Mouse (Mus musculus): ENCODE results near the gene Ang2.
"Not testable (repeated sequence)": the region's sequence is repeated elsewhere in the genome, so short reads cannot be mapped to it uniquely, and the experiment has no call there.

Ang2 gene

DNA sequence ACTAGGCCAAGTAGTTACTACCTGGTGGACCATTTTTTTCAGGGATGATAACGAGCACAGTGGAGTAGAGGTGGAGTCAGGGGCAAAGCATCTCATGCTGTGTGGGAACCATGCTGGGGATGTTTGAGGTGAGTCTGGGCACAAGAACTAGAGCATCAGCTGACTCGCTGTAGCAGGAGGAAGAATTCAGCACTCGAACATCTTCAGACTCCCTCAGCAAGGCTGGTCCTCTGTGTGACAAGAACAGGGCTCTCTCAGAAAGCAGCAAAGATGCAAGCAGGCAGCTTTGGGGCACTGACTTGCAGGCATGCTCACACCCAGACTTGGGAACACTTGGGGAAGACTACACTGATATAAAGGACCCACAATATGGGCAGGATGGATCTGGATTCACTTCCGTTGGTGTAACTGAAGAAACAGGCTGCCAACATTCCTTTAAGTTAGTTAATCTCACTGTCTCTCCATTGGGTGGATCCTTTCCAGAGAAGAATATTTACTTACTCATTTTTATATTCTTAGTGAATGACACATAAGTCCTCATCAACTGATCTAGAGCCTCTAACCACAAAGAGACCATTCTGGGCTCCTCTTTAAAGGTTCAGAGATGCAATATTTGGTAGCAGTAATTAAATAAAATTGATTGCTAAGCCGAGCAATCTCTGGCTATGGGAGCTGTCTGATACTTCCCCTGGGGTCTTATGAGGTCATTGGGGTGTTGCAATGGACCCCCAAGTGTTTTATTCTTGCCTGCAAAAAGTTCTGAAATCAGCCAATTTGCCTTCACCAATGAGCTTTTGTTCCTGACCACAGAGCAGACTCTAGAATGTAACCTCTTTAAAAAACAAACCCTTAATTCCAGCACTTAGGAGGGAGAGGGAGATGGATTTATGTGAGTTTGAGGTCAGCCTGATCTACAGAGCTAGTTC, at the start of gene Ang2:
Gene Ang2, minus strand, starts transcription at position 51 of the 926 bp plus-strand sequence.
- no peak for DNase-seq (ENCODE audit: low spot score)

DNA sequence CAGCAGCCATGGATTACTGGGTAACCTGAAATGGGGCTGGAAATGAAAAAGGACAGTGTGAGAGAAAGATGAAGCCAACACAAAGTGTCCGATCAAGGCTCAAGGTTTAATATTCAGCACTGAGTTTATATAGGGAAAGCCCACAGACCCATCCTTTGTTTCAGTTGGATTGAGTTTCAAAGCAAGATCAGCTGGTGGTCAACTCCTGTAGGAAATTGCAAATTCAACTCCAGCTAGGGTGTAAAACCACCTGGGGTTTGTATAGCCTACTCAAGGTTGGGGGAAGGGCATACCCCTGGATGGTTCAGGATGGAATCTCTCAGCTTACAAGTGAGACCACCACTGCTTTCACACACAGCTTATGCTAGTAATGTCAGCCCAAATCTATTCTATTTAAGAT, 48.8 kb upstream of the Ang2 start:
- DNase-seq (ENCODE audit: low spot score): no peak

DNA sequence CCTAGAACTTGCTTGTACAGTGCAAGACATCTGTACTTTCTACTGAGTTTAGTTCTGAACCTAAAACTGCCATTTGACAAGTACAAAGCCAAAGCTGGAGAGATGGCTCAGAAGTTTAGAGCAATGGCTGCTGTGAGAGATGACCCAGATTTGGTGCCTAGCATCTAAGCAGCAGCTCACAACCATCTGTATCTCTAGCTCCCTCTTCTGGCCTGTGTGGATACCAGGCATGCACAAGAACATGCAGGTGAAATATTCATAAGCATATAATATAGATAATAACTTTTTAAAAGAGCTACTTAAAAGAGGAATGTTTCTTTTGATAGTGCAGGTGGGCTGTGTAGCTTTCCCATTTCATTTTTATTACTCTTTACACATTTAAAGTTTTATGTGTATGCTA, 42.0 kb upstream of the Ang2 start:
- peak; percentile 66 for DNase-seq (ENCODE audit: low spot score)

DNA sequence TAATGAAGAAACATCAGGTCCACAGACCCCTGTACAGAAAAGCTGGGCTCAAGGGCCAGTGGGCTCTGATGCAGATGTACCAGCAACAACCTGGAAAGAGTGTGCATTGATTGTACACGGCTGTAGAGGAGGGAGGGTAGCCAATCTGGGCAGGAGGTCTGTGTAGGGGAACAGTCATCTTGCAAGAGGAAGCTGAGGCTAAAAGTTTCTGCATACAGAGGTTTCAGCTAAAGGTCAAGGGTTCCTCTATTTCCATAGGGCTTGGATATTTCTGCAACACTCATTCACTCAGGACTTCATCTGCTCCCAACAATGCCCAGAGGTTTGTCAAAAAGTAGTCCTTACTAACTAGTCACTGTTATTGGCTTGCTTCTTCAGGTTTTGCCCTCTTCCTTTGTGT, 38.5 kb upstream of the Ang2 start:
- DNase-seq (ENCODE audit: low spot score): not testable (repeated sequence)

DNA sequence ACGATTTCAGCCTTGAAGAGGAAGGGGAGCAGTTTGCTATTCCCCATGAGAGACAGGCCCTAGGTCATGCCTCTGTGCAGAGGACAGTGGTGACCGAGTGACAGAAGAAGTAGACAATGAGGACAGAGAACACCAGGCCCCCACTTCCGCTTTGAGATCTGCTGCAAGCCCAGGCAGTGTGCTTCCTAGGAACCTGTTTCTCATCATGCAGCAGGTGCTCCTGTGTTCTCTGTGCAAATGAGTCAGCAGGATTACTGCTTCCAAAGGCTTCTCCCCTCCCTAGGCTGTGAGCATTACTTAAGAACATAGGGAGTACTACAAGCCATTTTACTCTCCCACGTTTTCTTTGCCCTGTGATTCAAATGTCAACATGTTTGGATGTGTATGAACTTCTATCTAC, 30.7 kb upstream of the Ang2 start:
- not testable (repeated sequence) for DNase-seq (ENCODE audit: low spot score)

DNA sequence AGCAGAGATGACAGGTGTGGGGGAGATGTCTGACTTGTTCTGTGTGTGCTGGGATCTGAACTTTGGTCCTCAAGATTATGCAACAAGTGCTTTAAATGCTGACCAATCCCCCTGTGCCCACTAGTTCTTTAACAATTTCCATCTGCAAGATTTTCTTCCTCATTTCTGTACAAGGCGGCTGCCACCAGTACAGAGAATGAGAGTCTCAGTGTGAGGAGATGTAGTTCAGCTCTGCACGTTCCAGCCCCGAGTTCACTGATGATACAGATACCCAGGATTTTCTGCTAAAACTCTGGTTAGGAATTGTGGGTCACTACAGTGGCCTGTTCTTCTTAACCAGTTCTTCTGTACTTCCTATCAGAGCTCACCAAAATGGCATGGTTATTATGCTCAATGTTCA, 21.1 kb upstream of the Ang2 start:
- not testable (repeated sequence) for DNase-seq (ENCODE audit: low spot score)

DNA sequence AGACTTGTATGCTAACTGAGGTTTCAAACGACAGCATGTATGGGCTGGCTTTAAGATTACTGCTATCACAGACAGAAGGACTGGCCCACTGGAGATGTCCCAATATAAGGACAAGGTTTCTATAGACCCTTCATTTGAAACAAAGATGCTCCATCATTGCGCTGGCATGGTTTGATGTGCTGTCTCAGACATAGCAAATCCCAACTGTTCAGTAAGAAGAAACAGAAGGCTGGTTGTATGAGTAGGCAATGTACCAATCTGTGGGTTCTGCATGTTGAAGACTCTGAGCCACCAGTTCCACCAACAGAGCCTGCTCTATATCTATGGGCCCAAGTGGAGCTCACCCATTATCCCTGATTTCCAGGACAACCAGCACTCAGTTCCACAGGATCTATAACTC, 4.2 kb upstream of the Ang2 start, which contains the start of gene Ear14:
Gene Ear14, plus strand, starts transcription at position 277 of the 400 bp plus-strand sequence.
- DNase-seq (ENCODE audit: low spot score): peak; percentile 38

DNA sequence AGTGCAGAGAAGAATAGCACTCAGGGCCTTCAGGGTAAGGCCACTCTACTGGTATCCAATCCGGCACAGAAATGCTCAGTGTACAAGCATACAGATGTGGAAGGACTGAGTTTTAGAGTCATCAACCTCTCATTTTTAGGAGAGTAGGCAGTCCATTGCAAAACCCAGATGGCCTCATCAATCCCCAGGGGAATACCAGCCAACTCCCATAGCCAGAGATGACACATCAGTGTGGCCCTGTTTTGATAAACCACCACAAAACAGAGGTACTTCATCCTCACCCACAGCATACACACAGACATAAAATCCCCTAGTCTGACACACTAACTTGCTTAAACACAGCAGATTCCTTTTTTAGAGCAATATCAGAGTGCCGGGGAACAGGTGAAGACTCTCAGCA, 1.5 kb upstream of the Ang2 start:
- no peak for DNase-seq (ENCODE audit: low spot score)

DNA sequence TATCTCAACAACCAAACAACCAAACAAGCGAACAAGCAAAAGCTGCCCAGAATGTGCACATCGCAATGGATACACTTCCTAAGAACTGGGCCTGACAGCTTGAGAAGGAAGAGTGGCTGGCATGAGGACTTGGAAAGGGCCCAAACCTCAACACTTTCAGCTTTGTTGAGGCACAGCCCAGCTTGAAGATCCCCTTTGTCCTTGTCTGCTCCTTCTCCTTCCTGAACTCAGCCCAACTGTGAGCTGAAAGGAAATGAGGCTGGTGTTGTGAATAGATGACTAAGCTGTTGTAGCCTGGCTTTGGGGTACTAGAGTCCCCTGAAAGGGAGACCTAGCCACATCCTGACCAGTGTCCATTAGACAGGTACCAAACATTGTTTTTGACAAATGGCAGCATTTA, 1.1 kb upstream of the Ang2 start:
- peak; percentile 16 for DNase-seq (ENCODE audit: low spot score)

DNA sequence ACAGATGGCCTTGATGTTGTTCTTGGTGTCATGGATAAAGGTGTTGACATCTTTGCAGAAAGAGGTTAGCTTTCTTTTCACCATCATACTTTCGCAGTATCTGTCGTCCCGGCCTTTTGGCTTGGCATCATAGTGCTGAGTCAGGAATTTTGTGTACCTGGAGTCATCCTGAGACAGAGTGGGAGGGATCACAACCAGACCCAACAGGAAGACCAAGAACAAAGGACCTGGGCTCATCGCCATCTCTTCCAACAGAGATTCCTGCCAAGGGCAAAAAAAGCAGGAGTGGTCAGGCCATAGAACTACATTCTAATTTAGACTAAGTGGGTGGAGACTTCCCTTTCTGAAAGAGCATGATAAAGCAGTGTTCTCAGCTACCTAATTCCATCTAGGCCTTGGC, 3.3 kb downstream of the Ang2 start:
- no peak for DNase-seq (ENCODE audit: low spot score)

DNA sequence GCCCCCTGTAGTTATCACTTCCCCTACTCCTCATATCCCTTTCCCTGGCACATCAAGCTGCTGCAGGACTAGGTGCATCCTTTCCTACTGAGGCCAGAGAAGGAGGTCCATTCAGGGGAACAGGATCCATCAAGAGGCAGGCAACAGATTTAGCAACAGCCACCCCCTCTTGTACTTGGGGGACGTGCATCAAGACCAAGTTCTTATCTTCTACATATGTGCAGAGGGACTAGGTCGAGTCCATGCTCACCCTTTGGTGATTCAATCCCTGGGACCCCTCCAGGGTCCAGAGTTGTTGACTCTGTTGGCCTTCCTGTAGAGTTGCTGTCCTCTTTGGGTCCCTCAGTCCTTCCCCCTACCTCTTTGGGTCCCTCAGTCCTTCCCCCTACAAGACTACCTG, 17.9 kb downstream of the Ang2 start:
- not testable (repeated sequence) for DNase-seq (ENCODE audit: low spot score)

DNA sequence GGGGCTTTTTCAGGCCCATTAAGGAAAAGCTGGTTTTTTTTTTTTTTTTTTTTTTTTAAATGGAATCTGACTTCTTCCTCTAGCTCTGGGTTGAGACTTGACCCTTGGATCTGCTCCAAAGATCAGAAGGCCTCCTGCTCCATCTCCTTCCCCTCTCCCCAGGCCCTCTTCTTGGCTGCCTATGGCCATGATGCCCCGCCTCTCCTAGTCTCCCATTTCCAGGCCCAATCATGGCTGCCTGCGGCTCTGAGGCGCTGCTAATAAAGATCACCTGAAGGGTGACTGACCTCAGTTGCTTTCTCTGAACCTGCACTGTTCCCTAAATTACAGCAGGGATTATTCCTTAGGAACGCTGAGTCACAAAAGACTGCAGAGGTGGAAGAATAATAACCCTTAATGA, 25.1 kb downstream of the Ang2 start:
- no peak for DNase-seq (ENCODE audit: low spot score)

DNA sequence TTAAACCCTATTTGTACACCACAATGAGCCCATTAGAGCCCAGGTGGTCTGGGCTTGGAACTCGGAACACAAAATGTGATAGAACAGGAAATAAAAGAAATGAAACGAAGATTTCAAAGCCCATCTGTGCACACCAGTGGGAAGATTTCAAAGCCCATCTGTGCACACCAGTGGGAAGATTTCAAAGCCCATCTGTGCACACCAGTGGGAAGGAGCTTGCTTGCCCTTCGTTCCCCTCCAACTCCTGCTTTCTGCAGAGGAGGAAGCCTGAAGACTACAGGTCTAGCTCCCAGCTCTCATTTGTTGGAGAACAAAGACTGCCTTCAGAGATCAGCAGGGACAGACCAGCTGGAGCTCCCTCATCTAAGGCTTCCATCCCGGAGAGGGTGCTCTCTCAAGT, 26.0 kb downstream of the Ang2 start:
- DNase-seq (ENCODE audit: low spot score): peak; percentile 46

DNA sequence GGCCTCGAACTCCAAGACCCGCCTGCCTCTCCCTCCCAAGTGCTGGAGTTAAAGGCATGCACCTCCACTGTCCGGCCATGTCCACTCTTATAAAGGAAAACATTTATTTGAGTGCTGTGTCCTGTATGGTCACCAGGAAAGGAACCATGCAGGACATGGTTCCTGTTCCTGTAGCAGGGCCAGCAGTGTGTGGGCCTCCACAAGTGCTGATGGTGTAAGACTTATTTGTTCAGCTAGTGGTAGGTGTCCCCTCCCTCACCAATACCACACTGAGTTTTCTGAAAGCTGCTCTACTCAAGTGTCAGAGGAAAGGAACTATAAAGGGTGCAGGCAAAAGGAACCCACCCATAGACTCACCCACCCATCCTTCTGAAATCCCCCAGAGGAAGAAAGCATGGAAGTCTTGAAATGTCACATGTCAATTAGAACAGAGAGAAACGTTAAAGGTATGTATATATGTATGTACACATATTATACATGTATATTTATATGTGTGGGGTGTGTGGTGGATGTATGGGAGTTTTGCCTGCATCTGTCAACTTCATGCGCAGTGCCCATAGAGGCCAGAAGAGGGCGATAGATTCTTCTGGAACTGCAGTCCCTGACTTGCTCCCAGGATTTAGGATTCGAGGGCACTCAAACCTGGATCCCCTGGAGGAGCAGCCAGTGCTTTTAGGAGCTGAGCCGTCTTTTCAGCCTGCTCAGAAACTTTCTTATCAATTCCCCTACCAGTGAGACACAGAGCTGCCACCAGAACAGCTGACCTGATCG, 26.7 kb downstream of the Ang2 start:
- DNase-seq (ENCODE audit: low spot score): peak; percentile 33

DNA sequence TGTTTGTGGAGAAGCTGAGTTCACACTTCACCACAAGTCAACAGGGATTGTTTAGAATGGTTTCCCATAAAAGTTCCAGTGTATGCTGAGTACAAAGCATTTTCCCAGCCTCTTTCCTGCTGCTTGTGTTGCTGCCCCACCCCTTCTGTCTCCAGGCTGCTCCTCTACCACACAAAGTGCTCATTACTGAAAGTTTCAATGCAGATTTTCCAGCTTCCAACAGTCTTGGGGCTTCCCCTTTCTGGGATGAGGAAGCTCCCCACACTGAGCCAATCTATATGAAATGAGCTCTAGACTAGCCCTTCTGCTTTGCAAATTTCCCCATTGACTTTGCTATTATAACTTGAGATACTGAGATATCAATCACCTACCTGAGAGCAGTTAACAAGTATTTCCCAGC, 32.9 kb downstream of the Ang2 start:
- DNase-seq (ENCODE audit: low spot score): no peak

DNA sequence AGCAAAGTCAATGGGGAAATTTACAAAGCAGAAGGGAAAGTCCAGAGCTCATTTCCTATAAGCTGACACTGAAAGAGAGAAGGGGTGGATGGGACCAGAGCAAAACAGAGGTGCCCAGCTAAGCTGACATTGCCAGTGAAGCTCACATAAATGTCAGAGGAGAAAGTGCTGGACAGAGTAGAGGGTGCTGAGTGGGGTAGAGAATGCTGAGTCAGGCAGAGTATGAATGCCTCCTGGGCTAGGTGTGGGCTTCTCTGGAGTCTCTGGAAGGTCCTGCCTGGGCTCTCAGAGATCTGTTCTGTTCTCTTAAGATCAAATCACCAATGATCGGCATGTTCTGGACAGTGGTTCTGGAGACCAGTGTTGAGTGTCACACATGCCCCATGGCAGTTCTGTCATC, 33.5 kb downstream of the Ang2 start:
- no peak for DNase-seq (ENCODE audit: low spot score)

DNA sequence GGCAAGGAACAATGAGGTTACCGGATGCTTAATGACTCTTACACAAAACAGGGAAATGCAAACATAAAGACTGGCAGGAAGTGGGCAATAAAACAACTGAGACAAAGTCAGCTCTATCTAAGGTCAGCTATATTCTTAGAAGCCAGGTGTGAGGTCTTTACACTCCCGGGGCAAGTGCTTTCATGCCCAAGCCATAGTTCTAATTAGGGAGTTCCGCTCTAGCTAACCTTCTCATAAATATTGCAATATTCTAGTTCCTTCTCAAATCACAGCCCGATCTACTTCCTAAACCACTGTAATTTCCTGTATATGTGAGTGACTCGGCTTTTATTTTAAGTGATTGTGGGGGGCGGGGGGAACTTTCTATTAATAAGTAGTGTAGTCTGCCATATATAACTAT, 35.6 kb downstream of the Ang2 start:
- DNase-seq (ENCODE audit: low spot score): not testable (repeated sequence)

DNA sequence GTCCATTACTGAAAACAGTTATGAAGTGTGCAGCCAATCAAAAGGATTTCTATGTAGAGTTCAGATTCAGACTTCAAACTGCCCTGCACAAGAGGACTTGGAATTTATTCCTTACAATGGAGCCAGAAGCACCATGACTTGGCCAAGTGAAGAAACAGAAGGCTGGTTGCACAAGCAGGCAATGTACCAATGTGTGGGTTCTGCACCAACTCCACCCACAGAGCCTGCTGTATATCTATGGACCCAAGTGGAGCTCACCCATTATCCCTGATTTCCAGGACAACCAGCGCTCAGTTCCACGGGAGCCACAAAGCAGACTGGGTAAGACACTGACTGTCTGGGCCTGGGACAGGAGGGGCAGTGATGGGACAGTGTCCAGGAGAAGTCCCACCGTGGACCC, 37.0 kb downstream of the Ang2 start, which contains the start of gene Rnase2b:
Gene Rnase2b, plus strand, starts transcription at position 285 of the 400 bp plus-strand sequence.
- DNase-seq (ENCODE audit: low spot score): peak; percentile 59

DNA sequence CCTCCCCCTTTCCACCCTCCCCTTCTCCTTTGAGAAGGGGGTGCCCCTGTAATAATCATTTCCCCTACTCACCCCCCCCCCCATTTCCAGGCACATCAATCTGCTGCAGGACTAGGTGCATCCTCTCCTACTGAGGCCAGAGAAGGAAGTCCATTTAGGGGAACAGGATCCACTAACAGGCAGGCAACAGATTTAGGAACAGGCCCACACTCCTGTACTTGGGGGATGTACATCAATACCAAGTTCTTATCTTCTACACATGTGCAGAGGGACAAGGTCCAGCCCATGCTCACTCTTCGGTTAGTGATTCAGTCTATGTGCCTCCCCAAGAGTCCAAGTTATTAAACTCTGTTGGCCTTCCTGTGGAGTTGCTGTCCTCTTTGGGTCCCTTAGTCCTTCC, 41.9 kb downstream of the Ang2 start:
- DNase-seq (ENCODE audit: low spot score): no peak

DNA sequence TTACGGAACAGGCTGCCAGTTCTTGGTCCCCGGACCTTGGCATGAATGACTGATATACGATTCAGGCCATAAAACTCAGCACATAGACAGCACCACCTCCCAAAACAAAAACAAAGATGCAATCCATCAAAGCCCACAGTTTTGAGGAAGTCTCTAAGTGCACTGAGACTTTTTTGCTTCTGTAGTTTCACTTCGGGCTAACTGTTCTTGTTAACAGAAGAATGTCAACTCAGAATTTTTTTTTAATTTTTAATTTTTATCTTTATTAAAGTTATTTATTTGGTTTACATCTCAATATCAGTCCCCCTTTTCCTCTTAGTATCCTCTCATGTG, 42.2 kb downstream of the Ang2 start:
- DNase-seq (ENCODE audit: low spot score): no peak

DNA sequence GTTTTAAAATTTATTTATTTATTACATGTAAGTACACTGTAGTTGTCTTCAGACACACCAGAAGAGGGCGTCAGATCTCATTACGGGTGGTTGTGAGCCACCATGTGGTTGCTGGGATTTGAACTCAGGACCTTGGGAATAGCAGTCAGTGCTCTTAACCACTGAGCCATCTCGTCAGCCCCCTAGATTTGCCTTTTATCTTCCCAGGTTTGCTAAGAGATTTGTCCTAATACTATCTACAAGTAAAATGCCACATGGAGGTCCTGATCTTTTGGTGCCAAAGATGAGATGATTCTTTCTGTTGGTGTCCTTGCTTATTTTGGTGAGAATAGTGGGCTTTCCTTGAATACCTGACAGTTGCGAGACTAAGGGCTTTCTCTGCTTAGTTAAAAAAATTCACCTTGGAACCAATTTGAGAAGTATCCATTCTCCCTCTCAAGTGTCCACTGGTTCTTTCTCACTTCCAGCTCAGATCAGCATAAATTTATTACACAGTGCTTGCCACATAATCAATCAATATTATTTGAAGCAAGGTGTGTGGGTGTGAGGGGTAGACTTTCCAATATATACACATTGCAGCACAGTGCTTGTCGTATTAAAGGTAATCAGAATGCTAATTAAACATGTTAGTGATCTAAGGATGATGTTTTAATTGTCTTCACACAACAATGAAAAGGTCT, 42.8 kb downstream of the Ang2 start:
- DNase-seq (ENCODE audit: low spot score): no peak

DNA sequence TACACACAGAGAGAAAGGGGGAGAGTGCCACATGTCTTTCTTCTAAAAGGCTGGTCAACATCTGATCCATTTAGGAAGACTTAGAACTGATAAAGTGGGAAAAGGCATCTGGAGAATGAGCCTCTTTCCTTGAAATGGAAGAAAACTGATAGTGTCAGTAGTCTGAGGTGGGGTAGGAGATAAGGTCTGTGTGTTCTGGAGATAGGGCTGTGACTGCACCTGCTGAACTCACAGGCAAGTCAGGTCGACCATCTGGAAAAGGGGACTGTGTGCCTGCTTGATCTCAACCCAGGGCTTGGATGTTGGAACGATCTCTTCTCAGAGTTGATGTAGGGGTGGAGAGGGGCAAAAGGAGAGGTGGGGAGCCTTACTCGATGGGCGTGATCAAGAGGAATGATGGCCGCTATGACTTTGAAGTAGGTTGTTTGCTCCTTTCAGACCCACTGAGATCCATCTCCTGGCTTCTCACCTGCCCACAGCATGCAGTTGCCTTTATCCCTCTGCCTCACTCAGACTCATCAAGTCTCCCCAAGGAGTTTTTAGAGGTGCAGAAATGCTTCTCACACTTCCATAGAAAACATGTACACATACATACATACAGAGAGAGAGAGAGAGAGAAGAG, 46.6 kb downstream of the Ang2 start:
- no peak for DNase-seq (ENCODE audit: low spot score)
